Mouse (Mus musculus): ENCODE measurements around the gene Zfp653.
"Not testable (repeated sequence)": the region's sequence is repeated elsewhere in the genome, so short reads cannot be mapped to it uniquely, and the experiment has no call there.

The Zfp653 gene

GRCm38 (mm10) chr9:22070791-22071573 is at the start of gene Zfp653, which contains the start of gene Gm49318:
Zfp653 (minus strand) TSS chr9:22071376.
Gm49318 (minus strand) TSS chr9:22071259.
- DNase-seq (ENCODE audit: low spot score) = peak; percentile 87

GRCm38 (mm10) chr9:22119543-22119942 is 48.4 kb upstream of the Zfp653 start:
- DNase-seq (ENCODE audit: low spot score) = no peak

GRCm38 (mm10) chr9:22117754-22118456 is 46.7 kb upstream of the Zfp653 start:
- no peak for DNase-seq (ENCODE audit: low spot score)

GRCm38 (mm10) chr9:22116740-22117426 is 45.7 kb upstream of the Zfp653 start, which contains the start of gene Elof1:
Elof1 (minus strand) TSS chr9:22117172.
- DNase-seq (ENCODE audit: low spot score) = peak; percentile 90

GRCm38 (mm10) chr9:22116086-22116485 is 44.9 kb upstream of the Zfp653 start:
- no peak for DNase-seq (ENCODE audit: low spot score)

GRCm38 (mm10) chr9:22115635-22116034 is 44.5 kb upstream of the Zfp653 start:
- no peak for DNase-seq (ENCODE audit: low spot score)

- no peak for DNase-seq (ENCODE audit: low spot score)
These were observed 37.0 kb upstream of the Zfp653 start for GRCm38 (mm10) chr9:22108194-22108593.

- DNase-seq (ENCODE audit: low spot score) = no peak
These were observed 28.7 kb upstream of the Zfp653 start for GRCm38 (mm10) chr9:22099922-22100321.

GRCm38 (mm10) chr9:22098993-22099696 is 28.0 kb upstream of the Zfp653 start, which contains the start of gene Cnn1:
Cnn1 (plus strand) TSS chr9:22099216.
- DNase-seq (ENCODE audit: low spot score) = no peak

- DNase-seq (ENCODE audit: low spot score) = no peak
These were observed 24.7 kb upstream of the Zfp653 start for GRCm38 (mm10) chr9:22095854-22096307.

- no peak for DNase-seq (ENCODE audit: low spot score)
These were observed 21.6 kb upstream of the Zfp653 start for GRCm38 (mm10) chr9:22092746-22093145.

- DNase-seq (ENCODE audit: low spot score) = no peak
These were observed 18.8 kb upstream of the Zfp653 start for GRCm38 (mm10) chr9:22089986-22090385.

GRCm38 (mm10) chr9:22089281-22089680 is 18.1 kb upstream of the Zfp653 start:
- DNase-seq (ENCODE audit: low spot score) = no peak

GRCm38 (mm10) chr9:22087034-22087618 is 15.9 kb upstream of the Zfp653 start:
- DNase-seq (ENCODE audit: low spot score) = no peak

- DNase-seq (ENCODE audit: low spot score) = no peak
These were observed 14.8 kb upstream of the Zfp653 start for GRCm38 (mm10) chr9:22086012-22086411.

GRCm38 (mm10) chr9:22085022-22085834 is 14.1 kb upstream of the Zfp653 start, which contains the start of gene Ecsit:
Ecsit (minus strand) TSS chr9:22085438.
- peak; percentile 91 for DNase-seq (ENCODE audit: low spot score)

- DNase-seq (ENCODE audit: low spot score) = no peak
These were observed 13.5 kb upstream of the Zfp653 start for GRCm38 (mm10) chr9:22084667-22085021.

- DNase-seq (ENCODE audit: low spot score) = no peak
These were observed 5.0 kb upstream of the Zfp653 start for GRCm38 (mm10) chr9:22076223-22076622.

- DNase-seq (ENCODE audit: low spot score) = not testable (repeated sequence)
These were observed 4.6 kb upstream of the Zfp653 start for GRCm38 (mm10) chr9:22075778-22076177.

GRCm38 (mm10) chr9:22072276-22072675 is 1.1 kb upstream of the Zfp653 start:
- no peak for DNase-seq (ENCODE audit: low spot score)
